Mouse (Mus musculus): ENCODE results near the gene Top1.

DNA sequence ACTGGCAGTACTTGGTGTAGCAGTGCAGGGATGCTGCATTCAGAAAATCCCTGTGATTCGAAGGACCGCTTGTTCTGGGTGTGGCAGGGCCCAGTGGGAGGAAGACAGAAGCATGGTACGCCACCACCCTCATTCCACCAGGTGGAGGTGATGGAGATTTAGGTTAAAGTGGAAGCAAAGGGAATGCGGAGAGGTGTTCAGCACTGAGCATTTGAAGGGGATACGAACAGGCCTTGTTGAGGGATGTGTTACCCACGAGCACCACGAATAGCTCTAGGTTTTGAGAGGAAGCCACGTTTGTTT is 16.2 kb upstream of the Top1 start:
- TF ChIP-seq POLR2A (IDR thresholded peaks at IDR 0.05; ENCODE audit: extremely low read depth, insufficient read depth, low read length): no peak
- no peak for TF ChIP-seq CTCF (IDR thresholded peaks at IDR 0.05; ENCODE audit: low read depth, low read length)

Data from liver, adult 2 months (tissue).